Mouse (Mus musculus) hindbrain, postnatal 0 days (tissue): Measurements from ENCODE around the gene Raver2. TPM values are rescaled to one million over a fixed set of nuclear protein-coding genes. Genes with fewer than 3 reads are reported as not detected.
A peak's percentile ranks its signal among the peaks of the same experiment; 100 is the strongest.
"Not testable (repeated sequence)": the region's sequence is repeated elsewhere in the genome, so short reads cannot be mapped to it uniquely, and the experiment has no call there.

Experiments used
- ATAC-seq: fragments of 200-750 bp; cut with Nextera tagmentation; 2 replicates; pipeline ENCODE4 v1.8.0; 2017; ENCODE audit warnings: mild to moderate bottlenecking, moderate TSS enrichment, moderate library complexity
- DNase-seq: peaks from one replicate; pipeline ENCODE4 v3.0.0-alpha.2; 2015; ENCODE audit warnings: low spot score
- H3K27ac ChIP-seq: fragments of 300-500 bp; sonication (generic); 2 replicates; pipeline ENCODE4 v1.5.1; 2014; ENCODE audit warnings: mild to moderate bottlenecking
- H3K27me3 ChIP-seq: fragments of 300-500 bp; sonication (generic); 2 replicates; pipeline ENCODE4 v1.6.1; 2014; ENCODE audit warnings: low read length, mixed read lengths; ENCODE audit not compliant: insufficient read depth
- H3K36me3 ChIP-seq: fragments of 300-500 bp; sonication (generic); 2 replicates; pipeline ENCODE4 v1.6.1; 2014; ENCODE audit warnings: low read length, mixed read lengths; ENCODE audit not compliant: insufficient read depth
- H3K4me1 ChIP-seq: fragments of 300-500 bp; sonication (generic); 2 replicates; pipeline ENCODE4 v1.6.1; 2014; ENCODE audit warnings: antibody characterized with exemption, low read length, mixed read lengths; ENCODE audit not compliant: insufficient read depth
- H3K4me2 ChIP-seq: fragments of 300-500 bp; sonication (generic); 2 replicates; pipeline ENCODE4 v1.6.1; 2014; ENCODE audit warnings: low read depth, mild to moderate bottlenecking, low read length, moderate library complexity, mixed read lengths
- H3K4me3 ChIP-seq: fragments of 300-500 bp; sonication (generic); 2 replicates; pipeline ENCODE4 v1.5.1; 2014; ENCODE audit warnings: low read length
- H3K9ac ChIP-seq: fragments of 300-500 bp; sonication (generic); replicated peaks from 2 replicates; pipeline ENCODE4 v1.6.1; 2014; ENCODE audit warnings: mild to moderate bottlenecking, low read length, moderate library complexity, mixed read lengths
- H3K9me3 ChIP-seq: fragments of 300-500 bp; sonication (generic); 2 replicates; pipeline ENCODE4 v1.6.1; 2016; ENCODE audit warnings: low read length, mixed read lengths
- CTCF ChIP-seq: IDR thresholded peaks from 2 replicates; pipeline ENCODE4 v1.5.1; 2016; ENCODE audit warnings: antibody characterized with exemption, control low read depth, low read depth
- WGBS: fragments of 180-500 bp; shearing (Covaris S2); extraction: QIAGEN DNeasy Blood & Tissue Kit; methylation state at CpG from one replicate; pipeline ENCODE4 v1.1.7; 2014; 5-methylcytosine and 5-hydroxymethylcytosine counted together
- polyA plus RNA-seq: library from polyadenylated mRNA; unstranded; fragments of >200 nt; fragmentation: Nextera tagmentation; extraction: Ambion mirVana; gene quantifications from 2 replicates; pipeline ENCODE4 v1.2.1, GENCODE M21; 2015
- total RNA-seq: library from RNA; depleted of rRNA; stranded (reverse); fragments of >200 nt; gene quantifications from 2 replicates; pipeline ENCODE4 v1.2.3, GENCODE M21; 2014

The Raver2 gene
- total and polyA plus RNA-seq, 2 experiments from 2014 or later = 6.6 to 20.2 TPM

GRCm38 (mm10) chr4:101071570-101071969, 2.8 kb downstream of the Raver2 start:
- DNase-seq (no peak), ATAC-seq (no peak)
- H3K4me3 ChIP-seq = no peak overlapping the region
- no peaks in the 10 kb centered on the region for H3K36me3 ChIP-seq
- no peak overlapping the region for H3K9ac ChIP-seq
- no peaks in the 10 kb centered on the region for H3K9me3 ChIP-seq
- WGBS = 84% methylated on average over 4 of the region's 4 CpGs
- no peak overlapping the region for H3K4me2 ChIP-seq
- no peaks in the 10 kb centered on the region for H3K27me3 ChIP-seq
- no peak overlapping the region for H3K27ac ChIP-seq
- no peaks in the 10 kb centered on the region for H3K4me1 ChIP-seq
- TF ChIP-seq CTCF = no peak

GRCm38 (mm10) chr4:101076425-101076824, 7.6 kb downstream of the Raver2 start:
- H3K27ac ChIP-seq = no peak overlapping the region
- ATAC-seq (no peak), DNase-seq (no peak)
- no peaks in the 10 kb centered on the region for H3K4me1 ChIP-seq
- no peak overlapping the region for H3K4me3 ChIP-seq
- no peaks in the 10 kb centered on the region for H3K9me3 ChIP-seq
- 43% methylated on average over 3 of the region's 3 CpGs for WGBS
- no peak overlapping the region for H3K4me2 ChIP-seq
- no peaks in the 10 kb centered on the region for H3K27me3 ChIP-seq
- H3K36me3 ChIP-seq = no peaks in the 10 kb centered on the region
- no peak overlapping the region for H3K9ac ChIP-seq
- no peak for TF ChIP-seq CTCF

GRCm38 (mm10) chr4:101080016-101080415, 11.2 kb downstream of the Raver2 start:
- 78% methylated on average over 3 of the region's 3 CpGs for WGBS
- H3K9ac ChIP-seq = no peak overlapping the region
- H3K9me3 ChIP-seq = no peaks in the 10 kb centered on the region
- no peaks in the 10 kb centered on the region for H3K27me3 ChIP-seq
- H3K4me2 ChIP-seq = no peak overlapping the region
- ATAC-seq (no peak), DNase-seq (no peak)
- TF ChIP-seq CTCF = no peak
- no peak overlapping the region for H3K4me3 ChIP-seq
- H3K27ac ChIP-seq = no peak overlapping the region
- H3K36me3 ChIP-seq = no peaks in the 10 kb centered on the region
- H3K4me1 ChIP-seq = 0 out of 2 replicates have a peak, but pooled peaks cover 3% of the 10 kb centered on the region

- ATAC-seq (peak; percentile 67; the same call in 1 of the 2 replicates), DNase-seq (peak; percentile 20)
- Histone ChIP-seq H3K4me1 (0 out of 2 replicates have a peak, but pooled peaks cover 3% of the 10 kb centered on the region), H3K36me3 (no peaks in the 10 kb centered on the region), H3K9ac (no peak overlapping the region), H3K27me3 (no peaks in the 10 kb centered on the region), H3K4me2 (peak overlapping the region; percentile 17; the same call in 1 of the 2 replicates), H3K9me3 (no peaks in the 10 kb centered on the region), H3K4me3 (no peak overlapping the region), H3K27ac (no peak overlapping the region)
- no peak for TF ChIP-seq CTCF
- 20% methylated on average over 17 of the region's 17 CpGs for WGBS
Measured at GRCm38 (mm10) chr4:101082176-101082888, 13.5 kb downstream of the Raver2 start.

GRCm38 (mm10) chr4:101084863-101085262, 16.1 kb downstream of the Raver2 start:
- no peak for TF ChIP-seq CTCF
- 92% methylated on average over 4 of the region's 4 CpGs for WGBS
- Histone ChIP-seq H3K4me1 (0 out of 2 replicates have a peak, but pooled peaks cover 3% of the 10 kb centered on the region), H3K9me3 (no peaks in the 10 kb centered on the region), H3K27ac (no peak overlapping the region), H3K36me3 (no peaks in the 10 kb centered on the region), H3K27me3 (no peaks in the 10 kb centered on the region), H3K4me2 (no peak overlapping the region), H3K9ac (no peak overlapping the region), H3K4me3 (no peak overlapping the region)
- DNase-seq (no peak), ATAC-seq (no peak)

GRCm38 (mm10) chr4:101086040-101086439, 17.3 kb downstream of the Raver2 start:
- Histone ChIP-seq H3K36me3 (no peaks in the 10 kb centered on the region), H3K4me2 (no peak overlapping the region), H3K27me3 (no peaks in the 10 kb centered on the region), H3K9me3 (no peaks in the 10 kb centered on the region), H3K9ac (no peak overlapping the region), H3K27ac (no peak overlapping the region), H3K4me3 (no peak overlapping the region), H3K4me1 (0 out of 2 replicates have a peak, but pooled peaks cover 3% of the 10 kb centered on the region)
- DNase-seq (no peak), ATAC-seq (no peak)
- no peak for TF ChIP-seq CTCF
- 84% methylated on average over 3 of the region's 3 CpGs for WGBS

GRCm38 (mm10) chr4:101087721-101088120, 18.9 kb downstream of the Raver2 start:
- H3K4me1 ChIP-seq = no peaks in the 10 kb centered on the region
- H3K9ac ChIP-seq = no peak overlapping the region
- DNase-seq = no peak
- no peak for TF ChIP-seq CTCF
- no peak for ATAC-seq
- H3K36me3 ChIP-seq = no peaks in the 10 kb centered on the region
- no peak overlapping the region for H3K4me3 ChIP-seq
- no peaks in the 10 kb centered on the region for H3K9me3 ChIP-seq
- H3K27ac ChIP-seq = no peak overlapping the region
- no peak overlapping the region for H3K4me2 ChIP-seq
- WGBS = 50% methylated on average over 1 of the region's 1 CpGs
- H3K27me3 ChIP-seq = no peaks in the 10 kb centered on the region

- 97% methylated on average over 3 of the region's 3 CpGs for WGBS
- ATAC-seq = not testable (repeated sequence)
Measured at GRCm38 (mm10) chr4:101090630-101091029, 21.8 kb downstream of the Raver2 start.

More at GRCm38 (mm10) chr4:101090630-101091029, 21.8 kb downstream of the Raver2 start:
- H3K4me3 ChIP-seq, H3K9ac ChIP-seq, H3K36me3 ChIP-seq, DNase-seq, H3K27ac ChIP-seq, H3K4me1 ChIP-seq, H3K27me3 ChIP-seq, H3K9me3 ChIP-seq, H3K4me2 ChIP-seq: not testable (repeated sequence)
